Mouse (Mus musculus) spleen, postnatal 0 days (tissue): ENCODE results near the gene Pard6b. TPM values are rescaled to one million over a fixed set of nuclear protein-coding genes. Genes with fewer than 3 reads are reported as not detected.

ENCODE experiments used
- polyA plus RNA-seq: library from polyadenylated mRNA; unstranded; fragments of >200 nt; fragmentation: Nextera tagmentation; extraction: Ambion mirVana; gene quantifications from 2 replicates; pipeline ENCODE4 v1.2.1, GENCODE M21; 2015

Gene Pard6b
- 2.1 and 2.5 TPM in 2 replicates for polyA plus RNA-seq

GRCm38 (mm10) chr2:168080431-168081246 lies at the start of gene Pard6b:
Gene Pard6b, plus strand, starts transcription at chr2:168081004.

Other genes with a start within 250 kb of the Pard6b start
- 40.1 and 45.8 TPM in 2 replicates for gene Ptpn1, start 148.9 kb upstream of the Pard6b start, polyA plus RNA-seq
- gene Ripor3, start 70.4 kb upstream of the Pard6b start, polyA plus RNA-seq: 1.5 and 1.9 TPM in 2 replicates
- 2.7 and 3.6 TPM in 2 replicates for gene Adnp, start 126.1 kb downstream of the Pard6b start, polyA plus RNA-seq
- 9.6 and 11.6 TPM in 2 replicates for gene Gm20716, start 149.4 kb downstream of the Pard6b start, polyA plus RNA-seq
- 92.6 and 101 TPM in 2 replicates for gene Dpm1, start 149.6 kb downstream of the Pard6b start, polyA plus RNA-seq
- gene Mocs3, start 149.6 kb downstream of the Pard6b start, polyA plus RNA-seq: 4.2 and 4.5 TPM in 2 replicates
- gene Kcng1, start 200.7 kb downstream of the Pard6b start, polyA plus RNA-seq: 0.08 and 0.19 TPM in 2 replicates